Mouse (Mus musculus): ENCODE measurements around the gene Insm1.

Insm1 gene

GRCm38 (mm10) chr2:146224141-146224540, 2.4 kb downstream of the Insm1 start:
- DNase-seq (ENCODE audit: low spot score in 2 of 2), result no peak

DNA sequence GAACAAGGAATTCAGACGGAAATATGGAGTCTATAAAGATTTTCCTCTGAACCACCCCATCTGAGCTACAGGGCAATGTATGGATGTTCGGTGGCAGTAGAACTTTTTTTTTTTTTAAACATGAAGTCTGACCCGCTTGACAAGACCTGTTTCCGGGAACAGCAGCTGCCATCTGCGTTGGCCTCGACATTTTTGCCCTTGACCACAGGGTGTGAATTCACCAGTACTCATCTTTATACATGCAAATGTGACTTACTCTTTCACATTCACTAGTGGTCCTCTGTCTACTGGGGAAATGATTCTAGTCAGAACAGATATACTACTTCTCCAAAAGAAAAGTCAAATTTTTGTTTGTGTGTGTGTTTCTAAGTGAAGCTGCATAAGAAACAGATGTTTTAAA, 4.1 kb downstream of the Insm1 start:
- no peak for DNase-seq (ENCODE audit: low spot score in 2 of 2)

GRCm38 (mm10) chr2:146226484-146226883, 4.8 kb downstream of the Insm1 start:
- DNase-seq (ENCODE audit: low spot score in 2 of 2), result no peak

- no peak for DNase-seq (ENCODE audit: low spot score in 2 of 2)
Observed at GRCm38 (mm10) chr2:146227646-146228045, 5.9 kb downstream of the Insm1 start.

DNA sequence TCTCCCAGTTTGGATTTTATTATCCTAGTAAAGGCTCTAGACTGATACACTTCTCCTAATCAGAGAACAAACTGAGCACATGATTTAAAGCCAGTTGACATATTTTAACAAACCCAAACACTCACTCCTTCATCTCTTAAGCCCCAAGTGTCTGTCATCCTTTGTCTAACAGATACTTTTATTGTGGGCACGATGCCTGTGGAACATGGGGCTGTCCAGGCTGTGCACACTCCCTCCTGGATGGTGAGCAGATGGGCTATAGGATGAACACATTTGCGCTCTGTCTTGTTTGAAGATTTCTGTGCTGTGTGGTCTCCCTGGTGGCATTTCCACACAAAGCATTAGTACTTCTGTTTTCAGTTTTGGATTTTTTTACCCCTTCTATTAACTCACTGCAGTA, 6.7 kb downstream of the Insm1 start:
- no peak for DNase-seq (ENCODE audit: low spot score in 2 of 2)

GRCm38 (mm10) chr2:146231485-146231884, 9.8 kb downstream of the Insm1 start:
- DNase-seq (ENCODE audit: low spot score in 2 of 2), result no peak

- no peak for DNase-seq (ENCODE audit: low spot score in 2 of 2)
Observed at GRCm38 (mm10) chr2:146239196-146239747, 17.6 kb downstream of the Insm1 start.

DNA sequence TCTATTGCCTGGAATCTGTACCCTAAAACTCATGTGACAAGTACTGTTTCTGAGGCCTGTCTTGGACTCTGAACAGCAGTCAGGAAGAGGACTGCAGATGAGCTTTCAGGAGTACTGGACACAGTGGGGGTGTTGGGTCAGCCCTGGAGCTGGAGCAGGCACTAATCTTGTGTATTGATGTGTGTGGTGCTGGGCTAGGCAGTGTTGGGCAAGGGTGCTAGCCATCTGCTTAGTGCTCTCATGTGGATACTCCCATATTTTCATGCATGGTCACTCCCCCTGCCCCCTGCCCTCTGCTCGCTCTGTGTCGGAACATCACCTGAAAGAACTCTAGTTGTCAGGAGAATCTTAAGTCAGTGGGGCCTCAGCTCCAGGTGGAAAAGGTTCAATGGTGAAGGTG, 22.3 kb downstream of the Insm1 start:
- DNase-seq (ENCODE audit: low spot score in 2 of 2), result no peak

DNA sequence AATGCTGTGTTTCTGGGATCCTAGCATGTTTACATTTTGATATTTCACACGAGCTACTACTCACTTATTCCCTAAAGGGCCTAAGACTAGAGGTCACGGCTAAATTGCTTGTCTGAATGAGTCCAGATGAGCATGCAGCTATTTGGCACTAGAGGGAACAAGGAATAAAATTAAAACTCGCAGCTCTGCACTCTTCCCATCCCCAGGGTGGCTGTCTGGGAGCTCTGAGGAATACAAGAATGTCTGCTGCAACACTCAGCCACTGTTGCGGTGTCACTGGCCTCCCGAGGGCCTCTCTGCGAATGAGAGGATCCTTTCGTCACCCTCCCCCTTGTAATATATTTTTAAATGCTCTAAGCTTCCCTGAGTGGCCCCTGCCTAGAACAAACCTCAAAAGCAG, 23.7 kb downstream of the Insm1 start:
- DNase-seq (ENCODE audit: low spot score in 2 of 2), result no peak

GRCm38 (mm10) chr2:146246409-146247075, 24.8 kb downstream of the Insm1 start:
- no peak for DNase-seq (ENCODE audit: low spot score in 2 of 2)

DNA sequence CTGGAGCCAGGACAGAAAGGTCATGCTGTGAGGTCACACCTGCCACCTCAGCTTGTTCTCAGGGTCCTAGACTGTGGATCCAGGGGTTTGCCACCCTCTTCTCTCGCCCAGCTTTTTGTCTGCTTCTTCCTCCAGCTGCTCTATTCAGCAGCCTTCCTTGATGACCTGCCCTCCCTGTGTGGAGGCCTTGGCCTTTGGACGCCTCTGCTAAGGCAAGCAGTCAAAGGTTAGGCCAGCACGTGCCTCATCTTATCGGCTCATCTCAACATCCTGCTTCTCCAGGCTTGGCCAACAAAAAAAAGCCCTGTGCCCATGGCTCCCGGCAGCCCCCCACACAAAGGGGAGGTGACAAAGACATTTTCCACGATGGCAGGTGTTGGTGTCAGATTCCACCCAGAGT, 25.9 kb downstream of the Insm1 start:
- DNase-seq (ENCODE audit: low spot score in 2 of 2), result no peak

DNA sequence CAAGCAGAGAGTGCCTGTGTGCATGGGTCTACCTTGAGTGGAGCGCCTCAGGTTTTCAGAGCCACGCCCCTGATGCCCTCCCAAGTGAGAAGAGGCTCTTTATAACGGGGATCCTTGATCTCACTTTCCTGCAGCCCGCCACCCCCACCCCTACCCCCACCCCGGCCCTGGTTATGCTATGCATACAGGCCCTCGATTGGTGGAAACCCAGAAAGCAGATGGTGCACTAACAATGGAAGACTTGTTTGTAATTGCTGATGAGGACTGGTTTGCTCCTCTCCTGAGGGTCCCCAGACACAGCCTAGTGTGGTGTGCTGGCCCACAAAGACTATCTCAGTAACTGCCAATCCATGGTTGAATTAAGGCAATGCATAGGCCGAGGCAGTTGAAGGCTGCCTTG, 27.3 kb downstream of the Insm1 start:
- DNase-seq (ENCODE audit: low spot score in 2 of 2), result no peak

GRCm38 (mm10) chr2:146250236-146250904, 28.6 kb downstream of the Insm1 start:
- no peak for DNase-seq (ENCODE audit: low spot score in 2 of 2)

GRCm38 (mm10) chr2:146254387-146254786, 32.7 kb downstream of the Insm1 start:
- DNase-seq (ENCODE audit: low spot score in 2 of 2), result no peak

DNA sequence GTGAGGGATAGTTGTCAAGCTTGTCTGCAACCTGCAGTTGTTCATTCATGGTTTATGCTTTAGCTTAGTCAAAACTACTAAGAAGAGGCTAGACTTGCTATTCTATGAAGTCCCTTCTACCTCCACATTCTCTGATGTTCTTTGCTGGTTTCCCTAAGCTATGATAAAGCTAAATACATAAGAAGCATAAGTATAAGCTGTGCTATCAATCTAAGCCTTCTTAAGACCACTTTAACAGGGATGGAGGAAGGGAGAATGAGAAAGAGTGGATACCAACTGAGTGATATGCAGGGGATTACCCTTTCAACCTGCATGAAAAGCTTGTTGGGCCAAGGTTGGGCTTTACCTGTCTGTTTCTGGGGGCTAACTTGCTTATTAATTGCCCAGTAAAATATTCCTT, 33.9 kb downstream of the Insm1 start:
- DNase-seq (ENCODE audit: low spot score in 2 of 2), result no peak

DNA sequence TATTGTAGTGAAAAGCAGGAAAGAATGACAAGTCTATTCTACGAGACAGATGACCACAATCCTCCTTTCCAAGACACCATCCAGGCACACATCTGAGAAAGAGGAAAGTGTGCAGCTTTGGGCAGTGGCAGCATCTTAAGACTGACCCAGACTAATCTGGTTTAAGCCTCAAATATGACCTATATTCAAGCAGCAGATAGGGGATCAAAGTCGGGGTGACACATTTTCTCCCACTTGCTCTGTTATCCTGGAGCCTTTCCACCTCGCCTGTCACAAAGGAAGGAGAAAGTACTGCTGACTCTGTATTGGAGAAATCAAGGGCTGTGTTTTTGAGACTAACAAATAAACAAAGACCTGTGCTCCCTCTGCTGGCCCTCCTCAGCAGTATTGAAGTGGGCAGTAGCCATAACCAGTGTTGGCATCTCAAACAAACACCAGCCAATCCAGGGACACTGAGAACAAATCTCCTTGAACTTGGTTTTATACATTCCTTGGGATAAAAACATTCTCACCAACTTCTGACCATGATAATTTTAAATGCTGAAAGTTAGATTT, 34.7 kb downstream of the Insm1 start:
- DNase-seq (ENCODE audit: low spot score in 2 of 2), result no peak

DNA sequence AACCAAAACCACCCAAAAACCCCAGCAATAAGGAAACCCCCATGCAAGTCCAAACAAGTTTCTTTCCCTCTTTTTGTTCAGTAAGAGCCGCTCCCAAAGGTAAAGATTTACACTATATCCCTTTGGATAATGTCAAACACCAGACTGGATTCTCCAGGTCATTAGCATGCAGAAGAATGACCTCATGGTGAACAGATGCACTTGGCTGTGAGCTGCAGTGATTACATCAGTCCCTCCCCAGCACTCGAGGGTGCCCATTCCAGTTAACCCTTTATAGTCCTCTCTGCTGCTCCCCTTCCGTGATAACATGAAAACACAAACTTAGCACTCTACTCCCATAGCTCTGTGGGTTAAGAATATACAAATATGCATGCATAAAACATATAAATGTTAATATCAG, 35.3 kb downstream of the Insm1 start:
- no peak for DNase-seq (ENCODE audit: low spot score in 2 of 2)

DNA sequence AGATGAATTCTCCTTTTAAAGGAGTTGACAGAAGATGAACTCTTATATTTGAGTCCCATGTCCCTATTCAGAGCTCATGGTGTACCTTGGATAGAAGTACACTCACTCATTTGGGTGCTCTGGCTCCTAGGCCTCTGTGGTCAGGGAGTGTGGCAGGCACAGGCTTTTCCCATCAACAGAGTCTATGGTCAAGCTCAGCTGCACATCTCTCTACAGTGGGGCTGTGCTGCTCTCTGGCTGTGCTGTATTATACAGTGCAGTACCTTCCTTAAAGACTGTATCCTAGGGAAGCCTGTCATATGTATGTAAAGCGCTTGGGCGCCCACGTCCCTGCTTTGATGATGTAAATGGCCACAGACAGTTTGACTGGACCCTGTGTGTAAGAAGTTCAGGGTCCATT, 35.9 kb downstream of the Insm1 start:
- DNase-seq (ENCODE audit: low spot score in 2 of 2), result no peak

DNA sequence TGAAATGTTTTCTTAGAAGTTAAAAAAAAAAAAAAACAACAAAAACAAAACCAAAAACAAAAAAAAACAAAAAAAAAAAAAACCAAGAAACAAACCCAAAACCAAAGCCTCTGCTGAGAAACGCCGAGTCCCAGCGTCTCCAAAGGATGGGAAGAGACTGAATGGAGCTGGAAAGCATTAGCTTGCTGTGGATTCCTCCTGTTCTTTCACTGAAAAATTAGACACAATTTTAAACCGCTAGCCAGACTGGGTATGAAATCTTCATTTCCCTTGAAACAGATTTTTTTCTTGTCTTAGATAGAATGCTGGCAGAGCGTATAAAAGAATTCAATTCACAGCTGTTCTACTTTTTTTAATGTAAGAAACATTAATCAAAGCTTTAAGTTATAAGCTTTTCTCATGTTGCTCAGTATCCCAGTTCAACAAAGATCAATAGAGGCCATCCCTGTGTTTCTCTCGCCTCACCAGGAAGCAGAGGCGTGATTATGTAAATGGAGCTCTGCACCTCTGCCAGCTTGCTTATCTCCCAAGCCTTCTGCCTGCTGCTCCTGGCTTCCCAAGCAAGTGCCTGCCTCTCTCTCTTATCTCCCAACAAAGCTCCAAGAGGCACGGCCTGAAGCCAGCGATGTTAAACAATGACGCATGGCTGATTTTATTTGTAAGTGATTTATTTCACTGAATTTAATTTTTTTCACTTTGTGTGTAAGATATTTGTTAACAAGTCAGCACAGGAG, 37.2 kb downstream of the Insm1 start:
- peak; percentile 54 to 57 for DNase-seq (ENCODE audit: low spot score in 2 of 2)

GRCm38 (mm10) chr2:146259787-146260560, 38.3 kb downstream of the Insm1 start:
- DNase-seq (ENCODE audit: low spot score in 2 of 2), result no peak

DNA sequence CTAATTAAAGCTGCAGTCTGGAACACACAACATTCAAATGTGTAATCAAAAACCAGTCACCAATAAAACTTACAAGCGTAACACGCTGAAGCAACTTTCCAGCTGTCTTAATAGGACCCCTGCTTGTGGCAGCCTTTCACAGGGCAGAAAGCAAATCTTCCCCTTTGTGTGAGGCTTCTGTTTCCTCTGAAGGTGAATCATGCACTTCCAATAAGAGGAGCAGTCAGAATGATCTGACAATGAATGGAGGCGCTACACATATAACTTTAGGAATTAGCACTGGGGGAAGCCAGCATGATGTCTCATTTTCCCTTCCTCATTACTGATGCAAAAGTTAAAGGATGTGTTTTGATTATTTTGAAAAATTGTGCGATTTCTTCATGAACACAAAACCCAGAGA, 39.4 kb downstream of the Insm1 start:
- no peak for DNase-seq (ENCODE audit: low spot score in 2 of 2)

- no peak for DNase-seq (ENCODE audit: low spot score in 2 of 2)
Observed at GRCm38 (mm10) chr2:146262215-146262614, 40.5 kb downstream of the Insm1 start.
